Mouse (Mus musculus): ENCODE data around the gene Map2k6. TPM values are rescaled to one million over a fixed set of nuclear protein-coding genes. Genes with fewer than 3 reads are reported as not detected.
"Not testable (repeated sequence)": the region's sequence is repeated elsewhere in the genome, so short reads cannot be mapped to it uniquely, and the experiment has no call there.

Map2k6 gene
- polyA plus RNA-seq (2012; rRNA removed) = 10.1 and 11.0 TPM in 2 replicates

DNA sequence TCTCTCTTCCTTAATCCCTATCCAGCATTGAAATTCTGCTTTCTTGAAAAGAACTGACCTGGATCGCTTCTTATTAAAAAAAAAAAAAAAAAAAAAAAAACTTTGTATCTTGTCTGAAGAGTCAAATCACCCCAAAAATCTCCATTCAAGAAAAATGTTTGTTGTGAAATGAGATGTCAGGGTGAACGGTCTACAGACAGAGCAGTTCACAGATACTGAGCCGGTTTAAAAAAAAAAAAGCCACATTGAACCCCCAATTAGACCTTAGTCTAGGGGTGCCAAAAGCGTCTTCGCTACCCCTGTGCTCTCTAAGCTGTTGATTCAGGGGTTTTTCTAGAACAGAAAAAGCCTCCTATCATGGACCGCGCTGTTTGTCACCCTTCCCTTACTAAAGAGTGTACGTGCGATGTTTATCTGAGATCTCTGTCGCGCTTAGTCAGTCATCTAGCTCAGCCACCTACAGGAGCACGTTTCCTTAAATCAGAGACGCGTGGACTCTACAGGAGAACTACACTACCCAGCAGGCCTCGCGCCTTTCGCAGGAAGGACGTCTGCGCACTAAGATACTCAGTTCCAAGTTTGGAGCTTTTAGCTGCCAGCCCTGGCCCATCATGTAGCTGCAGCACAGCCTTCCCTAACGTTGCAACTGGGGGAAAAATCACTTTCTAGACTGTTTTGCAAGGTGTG, at the start of gene Map2k6:
Gene Map2k6 (plus strand): TSS at position 570 of the 687 bp plus-strand sequence.
- H3K4me3 ChIP-seq (ENCODE audit: insufficient read depth, low read length) = peak within 1 kb of the TSS; percentile 54
- H3K4me1 ChIP-seq (ENCODE audit: control insufficient read depth, insufficient read depth, low read length) = peaks cover 2% of the 10 kb centered on the region; the same call in 1 of the 2 replicates
- H3K27ac ChIP-seq (ENCODE audit: insufficient read depth, low read length) = 0 out of 2 replicates have a peak within 1 kb of the TSS, but pooled peaks have one; percentile 38
- peak; percentile 83 for TF ChIP-seq POLR2A (IDR thresholded peaks at IDR 0.05; ENCODE audit: extremely low read depth, insufficient read depth, low read length)
- TF ChIP-seq CTCF (IDR thresholded peaks at IDR 0.05; ENCODE audit: extremely low read depth, insufficient read depth, low read length) = no peak

DNA sequence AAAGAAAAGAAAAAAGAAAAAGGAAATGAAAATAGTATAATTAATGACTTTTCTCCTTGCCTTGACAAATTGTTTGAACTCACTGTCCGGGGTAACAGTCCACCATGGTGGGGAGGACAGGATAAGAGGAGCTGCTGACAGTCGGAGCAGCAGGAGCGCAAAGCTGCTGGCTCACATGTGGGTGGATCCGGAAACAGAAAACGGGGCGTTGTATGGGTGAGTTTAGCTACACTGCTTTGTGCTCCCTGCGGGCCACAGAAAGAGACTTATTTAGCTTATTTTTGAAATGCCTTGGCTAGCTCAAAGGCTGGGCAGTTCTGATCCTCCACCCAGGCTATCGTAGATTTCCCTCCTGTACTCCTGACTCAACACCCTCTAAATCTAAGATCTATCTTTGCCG, 44.7 kb upstream of the Map2k6 start:
- TF ChIP-seq CTCF (IDR thresholded peaks at IDR 0.05; ENCODE audit: extremely low read depth, insufficient read depth, low read length) = no peak
- no peak for TF ChIP-seq POLR2A (IDR thresholded peaks at IDR 0.05; ENCODE audit: extremely low read depth, insufficient read depth, low read length)
- Histone ChIP-seq H3K4me3 (ENCODE audit: insufficient read depth, low read length) (no peak overlapping the region), H3K27ac (ENCODE audit: insufficient read depth, low read length) (no peak overlapping the region), H3K4me1 (ENCODE audit: control insufficient read depth, insufficient read depth, low read length) (no peaks in the 10 kb centered on the region)

DNA sequence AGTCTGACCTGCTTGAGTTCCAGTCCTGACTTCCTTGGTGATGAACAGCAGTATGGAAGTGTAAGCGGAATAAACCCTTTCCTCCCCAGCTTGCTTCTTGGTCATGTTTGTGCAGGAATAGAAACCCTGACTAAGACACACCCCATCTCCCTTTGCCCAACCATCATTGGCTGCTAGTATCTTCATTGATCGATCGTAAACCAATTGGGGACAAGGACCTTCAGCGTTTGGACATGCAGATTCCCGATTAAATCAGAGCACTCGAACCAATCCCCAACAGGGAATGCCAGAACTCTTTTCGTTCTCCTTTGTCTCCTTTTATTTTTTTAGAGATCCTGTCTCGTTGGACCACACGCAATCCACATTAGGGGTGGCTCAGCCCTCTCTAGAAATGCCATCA, 43.8 kb upstream of the Map2k6 start:
- H3K4me1 ChIP-seq (ENCODE audit: control insufficient read depth, insufficient read depth, low read length); H3K27ac ChIP-seq (ENCODE audit: insufficient read depth, low read length); H3K4me3 ChIP-seq (ENCODE audit: insufficient read depth, low read length): not testable (repeated sequence)

DNA sequence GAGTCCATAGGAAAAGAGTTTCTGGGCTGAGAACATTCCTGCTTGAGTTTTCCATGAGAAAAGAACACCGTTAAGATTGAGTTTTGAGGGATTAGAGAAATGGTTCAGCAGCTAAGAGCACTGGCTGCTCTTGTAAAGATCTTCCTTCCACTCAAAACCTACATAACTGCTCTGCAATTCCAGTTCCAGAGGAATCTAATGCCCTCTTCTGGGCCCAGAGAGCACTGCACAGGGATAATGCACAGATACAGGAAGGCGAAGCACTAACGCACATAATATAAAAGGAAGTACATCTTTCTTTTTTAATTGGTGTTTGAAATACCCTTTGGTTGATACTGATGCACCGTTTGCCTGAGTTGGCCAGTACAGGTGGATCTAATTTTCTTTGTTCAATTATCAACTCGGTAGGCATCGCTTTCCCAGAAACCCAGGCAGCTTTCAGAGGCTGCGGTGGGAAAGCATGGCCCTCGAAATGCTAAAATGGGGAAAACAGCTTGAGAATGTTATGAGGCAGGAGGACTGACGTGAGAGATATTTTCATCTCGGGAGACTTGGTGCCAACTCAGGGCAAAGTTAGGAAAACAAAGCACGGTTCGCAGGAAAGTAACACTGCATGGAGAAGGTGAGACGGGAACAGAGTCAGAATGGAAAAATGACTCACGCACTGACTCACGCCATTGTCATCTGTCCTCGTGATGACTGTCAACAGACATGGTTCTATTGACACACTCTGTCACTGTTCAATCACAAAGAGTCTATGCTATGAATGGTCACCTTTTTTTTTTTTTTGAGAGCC, 41.0 kb upstream of the Map2k6 start:
- Histone ChIP-seq H3K4me1 (ENCODE audit: control insufficient read depth, insufficient read depth, low read length) (no peaks in the 10 kb centered on the region), H3K27ac (ENCODE audit: insufficient read depth, low read length) (no peak overlapping the region), H3K4me3 (ENCODE audit: insufficient read depth, low read length) (no peak overlapping the region)
- TF ChIP-seq CTCF (IDR thresholded peaks at IDR 0.05; ENCODE audit: extremely low read depth, insufficient read depth, low read length) (peak; percentile 71), POLR2A (IDR thresholded peaks at IDR 0.05; ENCODE audit: extremely low read depth, insufficient read depth, low read length) (no peak)

DNA sequence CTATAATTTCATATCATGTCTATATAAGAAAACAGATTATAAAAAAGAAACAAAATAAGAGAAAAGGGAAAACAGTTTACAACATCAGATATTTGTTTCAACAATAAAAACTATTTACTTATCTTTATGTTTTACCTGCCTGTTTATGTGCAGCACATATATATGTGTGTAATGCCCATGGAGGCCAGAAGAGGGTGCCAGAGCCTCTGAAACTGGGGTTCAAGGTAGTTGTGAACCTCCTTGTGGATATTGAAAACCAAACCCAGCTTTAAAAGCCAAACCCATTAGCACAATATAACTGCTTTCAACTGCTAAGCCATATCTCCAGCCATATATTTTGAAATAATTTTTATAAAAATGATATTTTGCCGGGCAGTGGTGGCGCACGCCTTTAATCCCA, 33.9 kb upstream of the Map2k6 start:
- no peaks in the 10 kb centered on the region for H3K4me1 ChIP-seq (ENCODE audit: control insufficient read depth, insufficient read depth, low read length)
- TF ChIP-seq POLR2A (IDR thresholded peaks at IDR 0.05; ENCODE audit: extremely low read depth, insufficient read depth, low read length) = no peak
- peak; percentile 56 for TF ChIP-seq CTCF (IDR thresholded peaks at IDR 0.05; ENCODE audit: extremely low read depth, insufficient read depth, low read length)
- no peak overlapping the region for H3K4me3 ChIP-seq (ENCODE audit: insufficient read depth, low read length)
- H3K27ac ChIP-seq (ENCODE audit: insufficient read depth, low read length) = no peak overlapping the region

DNA sequence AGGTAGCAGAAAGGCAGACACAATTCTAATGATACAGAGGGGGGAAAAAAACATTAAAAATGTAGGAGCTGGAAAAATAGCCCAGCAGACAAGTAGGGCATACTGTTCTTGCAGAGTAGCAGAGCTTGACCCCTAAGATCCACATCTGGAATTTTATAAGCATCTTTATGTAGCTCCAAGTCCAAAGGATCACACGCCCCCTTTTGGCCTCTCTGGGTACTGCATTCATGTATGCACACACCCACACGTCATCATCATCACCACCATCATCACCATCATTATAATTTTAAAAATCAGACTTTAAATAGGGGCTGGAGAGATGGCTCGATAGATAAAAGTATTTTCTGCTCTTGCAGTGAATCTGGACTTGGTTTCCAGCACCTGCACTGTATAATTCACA, 32.0 kb upstream of the Map2k6 start:
- Histone ChIP-seq H3K27ac (ENCODE audit: insufficient read depth, low read length) (no peak overlapping the region), H3K4me3 (ENCODE audit: insufficient read depth, low read length) (no peak overlapping the region), H3K4me1 (ENCODE audit: control insufficient read depth, insufficient read depth, low read length) (no peaks in the 10 kb centered on the region)
- TF ChIP-seq CTCF (IDR thresholded peaks at IDR 0.05; ENCODE audit: extremely low read depth, insufficient read depth, low read length) (no peak), POLR2A (IDR thresholded peaks at IDR 0.05; ENCODE audit: extremely low read depth, insufficient read depth, low read length) (no peak)

DNA sequence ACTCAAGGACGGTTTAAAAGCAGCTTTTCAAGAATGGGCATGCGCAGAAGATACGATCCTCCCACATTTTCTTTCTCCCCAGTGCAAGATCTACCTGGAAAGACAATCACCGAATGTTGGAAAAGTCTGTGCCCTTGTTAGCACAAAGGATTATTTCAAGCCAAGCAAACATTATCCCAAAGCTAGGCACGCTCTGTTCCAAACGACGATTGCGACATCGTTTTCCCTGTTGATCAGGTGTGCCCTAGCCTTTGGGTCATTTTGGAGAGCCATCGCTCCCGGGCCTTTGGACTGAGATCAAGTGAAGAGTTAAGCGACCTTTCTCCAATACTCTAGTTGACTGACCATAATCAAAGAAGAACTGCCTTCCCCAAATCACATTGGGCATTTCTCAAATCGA, 31.3 kb upstream of the Map2k6 start:
- TF ChIP-seq POLR2A (IDR thresholded peaks at IDR 0.05; ENCODE audit: extremely low read depth, insufficient read depth, low read length) = no peak
- no peak for TF ChIP-seq CTCF (IDR thresholded peaks at IDR 0.05; ENCODE audit: extremely low read depth, insufficient read depth, low read length)
- no peak overlapping the region for H3K4me3 ChIP-seq (ENCODE audit: insufficient read depth, low read length)
- no peak overlapping the region for H3K27ac ChIP-seq (ENCODE audit: insufficient read depth, low read length)
- H3K4me1 ChIP-seq (ENCODE audit: control insufficient read depth, insufficient read depth, low read length) = no peaks in the 10 kb centered on the region

DNA sequence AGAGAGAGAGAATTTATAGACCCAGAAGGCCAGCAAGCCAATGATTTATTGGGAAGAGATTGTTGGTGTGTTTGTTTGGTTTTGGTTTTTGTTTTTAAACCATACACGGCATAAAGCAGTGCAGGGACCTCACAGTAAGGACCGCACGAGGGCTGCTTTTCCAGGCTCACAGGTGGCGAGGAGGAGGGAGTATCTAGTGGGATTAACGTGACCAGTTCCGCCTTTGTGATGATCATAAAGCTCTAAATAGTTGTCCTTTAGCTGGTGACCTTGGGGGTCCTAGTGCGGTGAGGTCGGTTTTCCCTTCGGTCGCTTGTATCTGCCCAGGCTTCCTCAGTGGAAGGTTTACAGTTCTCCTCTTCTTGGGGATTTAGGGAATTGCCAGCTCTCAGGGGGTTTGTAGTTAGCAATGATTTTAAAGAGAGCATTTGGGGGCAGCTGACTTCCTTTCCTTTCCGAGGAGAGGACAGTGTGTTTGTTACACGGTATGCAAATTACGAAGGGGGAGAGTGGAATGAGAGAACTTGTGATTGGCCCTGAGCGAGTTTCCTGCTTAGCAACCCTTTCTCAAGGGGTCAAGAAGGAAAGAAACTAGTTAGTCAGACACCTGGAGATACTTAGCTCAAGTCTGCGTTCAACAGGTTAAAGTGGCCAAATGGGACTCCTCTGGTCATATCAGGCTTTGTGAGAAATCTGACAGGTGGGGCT, 29.5 kb upstream of the Map2k6 start:
- no peak overlapping the region for H3K4me3 ChIP-seq (ENCODE audit: insufficient read depth, low read length)
- TF ChIP-seq POLR2A (IDR thresholded peaks at IDR 0.05; ENCODE audit: extremely low read depth, insufficient read depth, low read length) (no peak), CTCF (IDR thresholded peaks at IDR 0.05; ENCODE audit: extremely low read depth, insufficient read depth, low read length) (no peak)
- no peak overlapping the region for H3K27ac ChIP-seq (ENCODE audit: insufficient read depth, low read length)
- no peaks in the 10 kb centered on the region for H3K4me1 ChIP-seq (ENCODE audit: control insufficient read depth, insufficient read depth, low read length)

DNA sequence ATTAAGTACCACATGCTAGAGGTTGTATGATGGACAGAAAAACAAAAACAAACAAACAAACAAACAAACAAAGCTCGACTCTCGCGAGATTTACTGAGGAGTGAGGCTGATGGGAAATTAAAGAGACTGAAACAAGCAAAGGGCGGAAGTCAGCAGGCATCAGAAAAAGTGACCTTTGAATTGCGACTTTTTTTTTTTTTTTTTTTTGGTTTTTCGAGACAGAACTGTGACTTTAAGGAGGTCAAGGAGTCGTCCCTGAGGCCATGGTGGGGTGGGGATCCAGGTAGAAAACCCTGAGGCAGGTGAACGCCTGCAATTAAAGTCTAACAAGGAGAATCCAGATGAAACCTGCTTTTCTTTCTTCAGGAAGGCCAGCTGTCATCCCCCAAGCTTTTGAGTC, 27.1 kb upstream of the Map2k6 start:
- Histone ChIP-seq H3K27ac (ENCODE audit: insufficient read depth, low read length) (no peak overlapping the region), H3K4me3 (ENCODE audit: insufficient read depth, low read length) (no peak overlapping the region), H3K4me1 (ENCODE audit: control insufficient read depth, insufficient read depth, low read length) (no peaks in the 10 kb centered on the region)
- no peak for TF ChIP-seq CTCF (IDR thresholded peaks at IDR 0.05; ENCODE audit: extremely low read depth, insufficient read depth, low read length)
- no peak for TF ChIP-seq POLR2A (IDR thresholded peaks at IDR 0.05; ENCODE audit: extremely low read depth, insufficient read depth, low read length)
